Mouse (Mus musculus): ENCODE results near the gene Focad.

Focad gene

GRCm38 (mm10) chr4:88211200-88211885, 116.9 kb downstream of the Focad start:
- no peak for DNase-seq (ENCODE audit: low spot score)

- DNase-seq (ENCODE audit: low spot score), result no peak
Observed at GRCm38 (mm10) chr4:88213895-88214294, 119.5 kb downstream of the Focad start.

- no peak for DNase-seq (ENCODE audit: low spot score)
Observed at GRCm38 (mm10) chr4:88218286-88218685, 123.9 kb downstream of the Focad start.

GRCm38 (mm10) chr4:88218797-88219196, 124.4 kb downstream of the Focad start:
- DNase-seq (ENCODE audit: low spot score), result no peak

GRCm38 (mm10) chr4:88231375-88231774, 136.9 kb downstream of the Focad start:
- no peak for DNase-seq (ENCODE audit: low spot score)

- DNase-seq (ENCODE audit: low spot score), result no peak
Observed at GRCm38 (mm10) chr4:88235941-88236340, 141.5 kb downstream of the Focad start.

GRCm38 (mm10) chr4:88236926-88237756, 142.7 kb downstream of the Focad start:
- no peak for DNase-seq (ENCODE audit: low spot score)

- DNase-seq (ENCODE audit: low spot score), result no peak
Observed at GRCm38 (mm10) chr4:88238351-88238750, 143.9 kb downstream of the Focad start.

GRCm38 (mm10) chr4:88243834-88244233, 149.4 kb downstream of the Focad start:
- no peak for DNase-seq (ENCODE audit: low spot score)

GRCm38 (mm10) chr4:88245494-88245893, 151.1 kb downstream of the Focad start:
- DNase-seq (ENCODE audit: low spot score), result no peak

GRCm38 (mm10) chr4:88261349-88261748, 166.9 kb downstream of the Focad start:
- no peak for DNase-seq (ENCODE audit: low spot score)

GRCm38 (mm10) chr4:88264536-88264935, 170.1 kb downstream of the Focad start:
- no peak for DNase-seq (ENCODE audit: low spot score)

- no peak for DNase-seq (ENCODE audit: low spot score)
Observed at GRCm38 (mm10) chr4:88270408-88271067, 176.1 kb downstream of the Focad start.

- DNase-seq (ENCODE audit: low spot score), result no peak
Observed at GRCm38 (mm10) chr4:88275571-88276041, 181.2 kb downstream of the Focad start.

GRCm38 (mm10) chr4:88276058-88276734, 181.8 kb downstream of the Focad start:
- DNase-seq (ENCODE audit: low spot score), result no peak

- DNase-seq (ENCODE audit: low spot score), result no peak
Observed at GRCm38 (mm10) chr4:88278524-88278923, 184.1 kb downstream of the Focad start.

GRCm38 (mm10) chr4:88280536-88280935, 186.1 kb downstream of the Focad start:
- DNase-seq (ENCODE audit: low spot score), result no peak

- no peak for DNase-seq (ENCODE audit: low spot score)
Observed at GRCm38 (mm10) chr4:88295537-88295936, 201.1 kb downstream of the Focad start.

GRCm38 (mm10) chr4:88299551-88299950, 205.1 kb downstream of the Focad start:
- DNase-seq (ENCODE audit: low spot score), result no peak

GRCm38 (mm10) chr4:88300832-88301621, 206.6 kb downstream of the Focad start:
- DNase-seq (ENCODE audit: low spot score), result no peak

- DNase-seq (ENCODE audit: low spot score), result no peak
Observed at GRCm38 (mm10) chr4:88302291-88302690, 207.9 kb downstream of the Focad start.

Data from ovary, adult 18-20 months (tissue).